Comparison of ENCODE assay signal across 26 mouse cellular contexts in the genomic region with DNA sequence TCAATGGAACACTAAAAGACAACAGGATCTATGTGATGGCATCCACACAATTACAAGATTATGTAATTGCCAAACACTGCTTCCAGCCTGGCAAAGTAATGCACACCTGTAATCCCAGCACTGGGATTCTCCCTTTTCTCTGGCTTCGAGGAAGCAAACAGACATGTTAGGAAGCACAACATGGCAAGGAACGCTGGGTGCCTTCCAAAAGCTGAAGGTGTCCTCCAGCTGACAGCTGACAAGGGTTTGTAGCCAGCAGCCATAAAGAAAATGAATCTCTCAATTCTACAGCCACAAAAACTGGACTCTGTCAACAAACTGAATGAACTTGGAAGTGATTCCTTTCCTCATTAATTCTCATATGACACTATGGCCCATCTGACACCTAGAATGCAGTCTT.
"Had no signal": no experiment of that assay in that cellular context is flagged by ENCODE, and none has a peak within 500 bp of the region (broad histone marks: within the 10 kb centered on the region; RNA-seq: fewer than 3 reads in every experiment).

No protein-coding gene starts in this region.

- H3K27me3 ChIP-seq: liver, embryonic 12.5 days; liver, embryonic 15.5 days; lung, embryonic 15.5 days; megakaryocyte, embryonic 14.5 days; neural tube, embryonic 12.5 days; neural tube, embryonic 15.5 days had no signal

- H3K4me3 ChIP-seq: layer of hippocampus, adult 2 months; limb, embryonic 10.5 days; limb, embryonic 13.5 days; liver, embryonic 12.5 days; liver, embryonic 15.5 days; lung, embryonic 15.5 days; megakaryocyte, embryonic 14.5 days; neural tube, embryonic 12.5 days; neural tube, embryonic 15.5 days had no signal

- H3K36me3 ChIP-seq: limb, embryonic 10.5 days; limb, embryonic 13.5 days; liver, embryonic 12.5 days; liver, embryonic 15.5 days; lung, embryonic 15.5 days; neural tube, embryonic 12.5 days; neural tube, embryonic 15.5 days had no signal

- H3K9ac ChIP-seq: limb, embryonic 13.5 days; liver, embryonic 12.5 days; liver, embryonic 15.5 days; lung, embryonic 15.5 days; neural tube, embryonic 12.5 days; neural tube, embryonic 15.5 days had no signal

- DNase-seq: kidney, adult 2 months; kidney, postnatal 25 days; layer of hippocampus, postnatal 36 days; liver; lung, adult 18-20 months; lung, postnatal 10 days; lung, postnatal 36 days; midbrain, embryonic 14.5 days; right cerebral cortex, adult 18-20 months; right cerebral cortex, postnatal 14 days; right cerebral cortex, postnatal 4 days; thymus, adult 2 months; thymus, postnatal 14 days; thymus, postnatal 4 days had no signal

- H3K27ac ChIP-seq: kidney, postnatal 0 days; layer of hippocampus, adult 2 months; limb, embryonic 10.5 days; limb, embryonic 13.5 days; liver, embryonic 12.5 days; liver, embryonic 15.5 days; lung, embryonic 15.5 days; neural tube, embryonic 12.5 days; neural tube, embryonic 15.5 days; stomach, postnatal 0 days had no signal

- H3K4me2 ChIP-seq: limb, embryonic 13.5 days; liver, embryonic 12.5 days; liver, embryonic 15.5 days; lung, embryonic 15.5 days; midbrain, embryonic 11.5 days; neural tube, embryonic 12.5 days; neural tube, embryonic 15.5 days had no signal

- H3K4me1 ChIP-seq: limb, embryonic 10.5 days; limb, embryonic 13.5 days; liver, embryonic 12.5 days; liver, embryonic 15.5 days; lung, embryonic 15.5 days; megakaryocyte, embryonic 14.5 days; neural tube, embryonic 12.5 days; neural tube, embryonic 15.5 days had no signal

- H3K9me3 ChIP-seq: limb, embryonic 10.5 days; limb, embryonic 13.5 days; liver, embryonic 12.5 days; liver, embryonic 15.5 days; lung, embryonic 15.5 days; megakaryocyte, embryonic 14.5 days; neural tube, embryonic 12.5 days; neural tube, embryonic 15.5 days had no signal

- ATAC-seq: liver, embryonic 12.5 days had no signal
